Mouse (Mus musculus) hindbrain, embryonic 11.5 days (tissue): ENCODE results near the gene Pou5f2. TPM values are rescaled to one million over a fixed set of nuclear protein-coding genes. Genes with fewer than 3 reads are reported as not detected.

Experiments
- ATAC-seq: fragments of 200-750 bp; cut with Nextera tagmentation; 2 replicates; pipeline ENCODE4 v1.8.0; 2017; ENCODE audit warnings: mild to moderate bottlenecking, moderate TSS enrichment, moderate library complexity; ENCODE audit not compliant: low FRiP score
- DNase-seq: peaks from one replicate; pipeline ENCODE4 v3.0.0-alpha.2; 2015; ENCODE audit warnings: low spot score
- H3K27ac ChIP-seq: fragments of 300-500 bp; sonication (generic); 2 replicates; pipeline ENCODE4 v1.5.1; 2014; ENCODE audit warnings: mild to moderate bottlenecking, low read depth, low read length
- H3K27me3 ChIP-seq: fragments of 300-500 bp; sonication (generic); 2 replicates; pipeline ENCODE4 v1.6.1; 2014; ENCODE audit warnings: mild to moderate bottlenecking, low read length, moderate library complexity, mixed read lengths; ENCODE audit not compliant: control insufficient read depth, insufficient read depth
- H3K36me3 ChIP-seq: fragments of 300-500 bp; sonication (generic); 2 replicates; pipeline ENCODE4 v1.6.1; 2014; ENCODE audit warnings: mild to moderate bottlenecking, low read length, moderate library complexity, mixed read lengths; ENCODE audit not compliant: control insufficient read depth, insufficient read depth
- H3K4me1 ChIP-seq: fragments of 300-500 bp; sonication (generic); replicated peaks from 2 replicates; pipeline ENCODE4 v1.6.1; 2014; ENCODE audit warnings: low read length, mixed read lengths; ENCODE audit not compliant: control insufficient read depth, insufficient read depth
- H3K4me2 ChIP-seq: fragments of 300-500 bp; sonication (generic); replicated peaks from 2 replicates; pipeline ENCODE4 v1.6.1; 2014; ENCODE audit warnings: mild to moderate bottlenecking, low read depth, low read length
- H3K4me3 ChIP-seq: fragments of 300-500 bp; sonication (generic); 2 replicates; pipeline ENCODE4 v1.5.1; 2014; ENCODE audit warnings: low read depth, low read length
- H3K9ac ChIP-seq: fragments of 300-500 bp; sonication (generic); 2 replicates; pipeline ENCODE4 v1.6.1; 2014; ENCODE audit warnings: low read depth, low read length
- H3K9me3 ChIP-seq: fragments of 300-500 bp; sonication (generic); 2 replicates; pipeline ENCODE4 v1.6.1; 2016; ENCODE audit warnings: low read length; ENCODE audit not compliant: control insufficient read depth
- WGBS: fragments of 180-500 bp; shearing (Covaris S2); extraction: QIAGEN DNeasy Blood & Tissue Kit; methylation state at CpG from one replicate; pipeline ENCODE4 v1.1.7; 2014; 5-methylcytosine and 5-hydroxymethylcytosine counted together
- polyA plus RNA-seq: library from polyadenylated mRNA; unstranded; fragments of >200 nt; fragmentation: Nextera tagmentation; extraction: Ambion mirVana; gene quantifications from 2 replicates; pipeline ENCODE4 v1.2.1, GENCODE M21; 2014

Pou5f2 gene
- polyA plus RNA-seq, 1 experiment from 2014 or later: 0.96 TPM

- no peaks in the 10 kb centered on the region for H3K27me3 ChIP-seq
- no peak overlapping the region for H3K4me2 ChIP-seq
- H3K4me1 ChIP-seq: no peaks in the 10 kb centered on the region
- H3K27ac ChIP-seq: no peak overlapping the region
- DNase-seq (no peak), ATAC-seq (no peak)
- no peaks in the 10 kb centered on the region for H3K36me3 ChIP-seq
- H3K9me3 ChIP-seq: no peaks in the 10 kb centered on the region
- 94% methylated on average over 1 of the region's 1 CpGs for WGBS
- H3K9ac ChIP-seq: no peak overlapping the region
- no peak overlapping the region for H3K4me3 ChIP-seq
Observed at GRCm38 (mm10) chr13:78010176-78010575, 14.5 kb upstream of the Pou5f2 start.

GRCm38 (mm10) chr13:78032821-78033220, 8.1 kb downstream of the Pou5f2 start:
- DNase-seq: no peak
- Histone ChIP-seq H3K27ac (no peak overlapping the region), H3K4me3 (no peak overlapping the region), H3K4me1 (no peaks in the 10 kb centered on the region), H3K4me2 (no peak overlapping the region), H3K9ac (no peak overlapping the region), H3K27me3 (no peaks in the 10 kb centered on the region), H3K36me3 (no peaks in the 10 kb centered on the region), H3K9me3 (no peaks in the 10 kb centered on the region)
- WGBS: 48% methylated on average over 1 of the region's 1 CpGs
- ATAC-seq: no peak

GRCm38 (mm10) chr13:78037203-78037602, 12.5 kb downstream of the Pou5f2 start:
- no peak for ATAC-seq
- 82% methylated on average over 1 of the region's 1 CpGs for WGBS
- H3K9me3 ChIP-seq: no peaks in the 10 kb centered on the region
- H3K9ac ChIP-seq: no peak overlapping the region
- DNase-seq: no peak
- no peaks in the 10 kb centered on the region for H3K27me3 ChIP-seq
- H3K4me2 ChIP-seq: no peak overlapping the region
- H3K36me3 ChIP-seq: no peaks in the 10 kb centered on the region
- H3K27ac ChIP-seq: no peak overlapping the region
- H3K4me1 ChIP-seq: no peaks in the 10 kb centered on the region
- no peak overlapping the region for H3K4me3 ChIP-seq

GRCm38 (mm10) chr13:78043203-78043602, 18.5 kb downstream of the Pou5f2 start:
- no peak overlapping the region for H3K4me3 ChIP-seq
- no peak overlapping the region for H3K4me2 ChIP-seq
- 78% methylated on average over 6 of the region's 6 CpGs for WGBS
- DNase-seq: no peak
- H3K36me3 ChIP-seq: no peaks in the 10 kb centered on the region
- no peaks in the 10 kb centered on the region for H3K27me3 ChIP-seq
- H3K4me1 ChIP-seq: no peaks in the 10 kb centered on the region
- no peak overlapping the region for H3K27ac ChIP-seq
- no peak for ATAC-seq
- no peak overlapping the region for H3K9ac ChIP-seq
- no peaks in the 10 kb centered on the region for H3K9me3 ChIP-seq

GRCm38 (mm10) chr13:78045116-78045515, 20.4 kb downstream of the Pou5f2 start:
- 49% methylated on average over 5 of the region's 5 CpGs for whole genome bisulfite sequencing
- H3K4me2 ChIP-seq: no peak overlapping the region
- DNase-seq: no peak

More at GRCm38 (mm10) chr13:78045116-78045515, 20.4 kb downstream of the Pou5f2 start:
- no peak for ATAC-seq
- H3K36me3 ChIP-seq: no peaks in the 10 kb centered on the region
- H3K27me3 ChIP-seq: no peaks in the 10 kb centered on the region
- no peaks in the 10 kb centered on the region for H3K4me1 ChIP-seq
- no peak overlapping the region for H3K27ac ChIP-seq
- H3K9ac ChIP-seq: no peak overlapping the region
- no peak overlapping the region for H3K4me3 ChIP-seq
- no peaks in the 10 kb centered on the region for H3K9me3 ChIP-seq

Other genes starting within 250 kb of the Pou5f2 start
- gene Nr2f1, start 174.9 kb downstream of the Pou5f2 start, polyA plus RNA-seq: 82.8 and 97.2 TPM in 2 replicates